Mouse (Mus musculus): ENCODE measurements around the gene Ppm1m. TPM values are rescaled to one million over a fixed set of nuclear protein-coding genes. Genes with fewer than 3 reads are reported as not detected.

Ppm1m gene
- 19.6 and 20.4 TPM in 2 replicates for polyA plus RNA-seq (2012)

DNA sequence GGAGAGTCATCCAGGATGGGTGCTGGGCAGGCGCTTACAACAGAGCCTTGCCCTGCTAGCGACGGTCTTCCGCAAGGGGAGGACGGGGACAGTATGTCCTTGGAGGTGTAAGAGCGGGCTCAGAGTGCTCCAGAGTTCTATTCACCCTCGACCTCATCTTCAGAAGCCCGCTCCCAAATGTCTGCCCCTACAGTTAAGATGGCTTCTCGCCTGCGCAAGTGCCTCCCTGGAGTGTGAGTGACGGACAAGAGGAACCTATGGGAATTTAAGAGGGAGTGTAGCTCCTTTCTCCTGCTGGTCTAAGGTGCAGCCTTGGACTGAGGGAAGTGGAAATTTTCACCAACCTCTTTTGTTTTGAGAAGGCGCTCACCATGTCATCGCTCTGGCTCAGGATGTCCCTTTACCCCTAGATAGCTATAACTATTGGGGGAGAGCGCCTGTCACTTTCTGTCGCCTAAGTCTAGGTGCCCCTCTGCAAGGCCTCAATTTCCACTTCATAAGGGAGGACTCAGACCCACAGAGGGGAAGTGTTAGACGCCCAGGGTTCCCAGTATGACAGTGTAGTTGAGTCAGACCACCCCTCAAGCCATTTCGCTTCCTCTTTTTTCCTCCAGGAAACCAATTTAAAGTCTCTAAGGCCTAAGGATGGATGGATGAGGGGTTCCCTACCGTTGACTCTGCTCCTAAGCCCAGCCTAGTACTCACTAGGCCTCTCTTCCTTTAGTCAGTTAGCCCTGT lies at the start of gene Ppm1m:
Gene Ppm1m (minus strand): TSS at position 212 of the 738 bp plus-strand sequence.
- no peak for TF ChIP-seq GATA1 (IDR thresholded peaks at IDR 0.05; ENCODE audit: low read length)

- no peak for TF ChIP-seq GATA1 (IDR thresholded peaks at IDR 0.05; ENCODE audit: low read length)
Observed at GRCm38 (mm10) chr9:106242813-106243488, 43.4 kb upstream of the Ppm1m start.

- TF ChIP-seq GATA1 (IDR thresholded peaks at IDR 0.05; ENCODE audit: low read length) = no peak
Observed at GRCm38 (mm10) chr9:106241541-106242164, 42.1 kb upstream of the Ppm1m start.

DNA sequence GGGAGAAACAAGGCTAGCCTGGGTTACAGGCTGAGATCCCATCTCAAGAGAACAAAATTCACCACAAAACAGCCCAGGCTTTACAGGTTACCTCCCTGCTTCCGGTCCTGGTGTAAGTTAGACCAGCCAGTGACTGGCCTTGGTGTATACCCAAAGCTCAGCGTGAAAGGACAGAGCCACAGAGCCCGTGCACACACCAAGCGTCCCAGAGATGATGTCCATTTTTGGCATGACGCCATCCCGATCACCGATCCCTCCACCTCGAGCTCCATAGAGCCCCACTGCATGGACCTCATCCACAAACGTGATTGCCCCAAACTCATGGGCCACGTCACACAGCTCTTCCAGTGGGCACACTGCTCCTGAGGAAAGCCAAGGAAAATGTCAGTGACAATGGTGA lies 38.3 kb upstream of the Ppm1m start:
- TF ChIP-seq GATA1 (IDR thresholded peaks at IDR 0.05; ENCODE audit: low read length) = no peak

DNA sequence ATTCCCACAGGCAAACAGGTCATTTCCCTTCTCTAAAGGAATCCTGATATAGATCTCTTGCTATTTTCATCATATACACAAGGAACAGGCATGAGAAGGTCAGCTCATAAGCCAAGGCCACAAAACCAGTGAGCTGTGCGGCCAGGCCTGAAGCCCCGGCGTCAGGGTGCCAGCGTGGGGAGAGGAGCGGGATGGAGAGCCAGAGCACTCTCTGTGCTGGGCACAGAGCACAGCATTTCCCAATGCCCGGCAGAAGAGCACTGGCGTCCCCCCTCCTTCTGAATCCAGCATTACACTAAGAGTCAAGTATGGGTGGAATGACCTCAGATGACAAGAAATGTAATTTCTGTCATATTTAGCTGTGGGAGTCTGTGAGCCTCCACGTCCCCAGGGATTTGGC lies 37.9 kb upstream of the Ppm1m start:
- no peak for TF ChIP-seq GATA1 (IDR thresholded peaks at IDR 0.05; ENCODE audit: low read length)

DNA sequence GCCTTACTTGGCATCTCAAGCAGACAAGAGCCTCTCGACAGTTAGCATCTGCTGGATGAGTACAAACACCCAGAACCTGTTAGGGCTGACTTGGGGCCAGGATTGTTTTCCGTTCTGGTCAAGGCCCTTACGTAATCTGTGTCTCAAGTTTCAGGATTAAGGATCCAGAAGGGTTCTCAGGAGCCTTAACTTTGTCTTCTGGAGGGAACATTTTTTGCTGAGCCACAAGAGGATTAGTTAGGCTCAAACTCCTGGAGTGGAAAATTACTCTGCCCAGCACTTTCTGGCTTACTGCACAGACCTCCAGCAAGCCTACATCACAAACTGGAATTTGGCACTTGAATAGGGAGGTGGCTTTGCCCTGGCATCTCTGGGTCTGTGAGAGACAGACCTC lies 37.3 kb upstream of the Ppm1m start:
- no peak for TF ChIP-seq GATA1 (IDR thresholded peaks at IDR 0.05; ENCODE audit: low read length)

DNA sequence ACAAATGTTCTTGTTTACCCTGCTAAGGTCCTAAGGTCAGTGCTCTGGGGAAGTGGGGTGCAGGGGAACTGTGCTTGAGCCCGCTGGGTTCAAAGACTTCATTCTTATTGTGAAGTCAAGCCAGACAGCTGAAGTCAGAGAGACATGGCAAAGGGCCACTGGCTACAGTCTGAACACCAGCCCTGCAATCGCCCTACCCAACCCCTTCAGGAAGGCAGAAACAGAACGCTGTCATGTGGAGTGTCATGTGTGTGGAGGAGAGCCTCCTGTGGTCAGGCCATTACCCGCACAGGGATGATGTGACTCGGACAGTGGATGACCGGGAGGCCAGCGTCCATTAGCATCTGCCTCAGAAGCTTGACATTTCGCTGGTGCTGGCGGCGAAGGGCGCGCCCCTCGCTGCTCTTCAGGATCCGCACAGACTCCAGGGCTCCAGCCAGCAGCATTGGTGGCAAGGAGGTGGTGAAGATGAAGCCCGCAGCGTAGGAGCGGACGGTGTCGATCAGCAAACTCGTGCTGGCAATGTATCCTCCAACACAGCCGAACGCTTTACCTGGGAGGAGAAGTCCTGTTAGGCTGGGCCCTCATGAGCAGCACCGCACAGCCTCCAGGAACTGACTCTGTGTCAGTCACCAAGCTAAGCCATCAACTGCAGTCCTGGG lies 36.7 kb upstream of the Ppm1m start:
- no peak for TF ChIP-seq GATA1 (IDR thresholded peaks at IDR 0.05; ENCODE audit: low read length)

GRCm38 (mm10) chr9:106235194-106235830 lies 35.8 kb upstream of the Ppm1m start:
- TF ChIP-seq GATA1 (IDR thresholded peaks at IDR 0.05; ENCODE audit: low read length) = no peak

- no peak for TF ChIP-seq GATA1 (IDR thresholded peaks at IDR 0.05; ENCODE audit: low read length)
Observed at GRCm38 (mm10) chr9:106233953-106234352, 34.4 kb upstream of the Ppm1m start.

- TF ChIP-seq GATA1 (IDR thresholded peaks at IDR 0.05; ENCODE audit: low read length) = no peak
Observed at GRCm38 (mm10) chr9:106232956-106233355, 33.4 kb upstream of the Ppm1m start.

DNA sequence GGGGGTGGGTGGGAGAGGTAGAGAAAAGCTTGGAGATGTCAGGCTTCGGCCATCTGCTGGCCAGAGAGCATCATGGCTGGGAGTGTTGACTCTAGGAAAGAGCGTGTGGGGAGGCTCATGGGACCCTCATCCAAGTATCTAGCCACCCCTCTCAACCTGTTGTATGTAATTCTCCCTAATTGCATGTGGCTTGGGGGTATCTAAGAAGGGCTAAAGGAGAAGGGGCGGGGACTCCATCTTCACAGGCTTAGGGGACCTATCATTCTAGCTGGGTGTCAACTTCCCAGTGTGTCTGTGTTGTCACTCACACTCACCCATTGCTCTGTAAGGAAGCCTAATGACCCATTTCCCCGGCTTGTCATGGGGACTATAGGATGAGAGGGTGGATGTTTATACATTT lies 32.3 kb upstream of the Ppm1m start:
- TF ChIP-seq GATA1 (IDR thresholded peaks at IDR 0.05; ENCODE audit: low read length) = no peak

- no peak for TF ChIP-seq GATA1 (IDR thresholded peaks at IDR 0.05; ENCODE audit: low read length)
Observed at GRCm38 (mm10) chr9:106231220-106231619, 31.7 kb upstream of the Ppm1m start.

- no peak for TF ChIP-seq GATA1 (IDR thresholded peaks at IDR 0.05; ENCODE audit: low read length)
Observed at GRCm38 (mm10) chr9:106230734-106231106, 31.2 kb upstream of the Ppm1m start.

GRCm38 (mm10) chr9:106230051-106230733 lies 30.6 kb upstream of the Ppm1m start:
- no peak for TF ChIP-seq GATA1 (IDR thresholded peaks at IDR 0.05; ENCODE audit: low read length)
